Mouse (Mus musculus): Measurements from ENCODE around the gene Fbxl19.
A peak's percentile ranks its signal among the peaks of the same experiment; 100 is the strongest.
"Not testable (repeated sequence)": the region's sequence is repeated elsewhere in the genome, so short reads cannot be mapped to it uniquely, and the experiment has no call there.

Fbxl19 gene

DNA sequence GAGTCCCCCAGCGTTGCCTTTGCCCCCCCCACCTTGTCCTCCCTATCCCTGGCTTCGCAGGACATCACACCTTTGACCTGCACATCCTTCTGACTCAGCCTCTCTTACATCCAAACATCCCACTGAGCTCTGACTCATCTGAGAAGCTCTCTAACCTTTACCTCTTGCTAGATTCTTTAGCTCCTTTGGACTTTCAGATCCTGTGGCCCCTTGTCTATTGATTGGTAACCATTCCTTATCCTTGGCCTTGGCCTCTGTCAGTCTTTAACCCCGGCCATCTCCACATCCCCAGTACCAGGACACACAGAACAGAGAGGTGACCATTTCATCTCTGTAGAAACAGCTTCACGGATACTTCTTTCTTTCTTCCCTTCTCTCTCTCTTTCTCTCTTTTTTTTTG is 14.2 kb upstream of the Fbxl19 start:
- no peak for DNase-seq (ENCODE audit: low spot score in 2 of 2)

DNA sequence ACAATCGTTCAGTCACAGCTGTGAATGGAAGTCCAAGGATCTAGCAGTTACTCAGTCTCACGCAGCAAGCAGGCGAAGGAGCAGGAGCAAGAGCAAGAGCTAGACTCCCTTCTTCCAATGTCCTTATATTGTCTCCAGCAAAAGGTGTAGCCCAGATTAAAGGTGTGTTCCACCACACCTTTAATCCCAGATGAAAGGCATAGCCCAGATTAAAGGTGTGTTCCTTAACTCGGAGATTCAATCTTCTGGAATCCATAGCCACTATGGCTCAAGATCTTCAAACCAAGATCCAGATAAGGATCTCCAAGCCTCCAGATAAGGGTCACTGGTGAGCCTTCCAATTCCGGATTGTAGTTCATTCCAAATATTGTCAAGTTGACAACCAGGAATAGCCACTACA is 12.3 kb upstream of the Fbxl19 start, which contains the start of gene Ctf2:
Gene Ctf2 (minus strand): TSS at position 101 of the 400 bp plus-strand sequence.
- not testable (repeated sequence) for DNase-seq (ENCODE audit: low spot score in 2 of 2)

DNA sequence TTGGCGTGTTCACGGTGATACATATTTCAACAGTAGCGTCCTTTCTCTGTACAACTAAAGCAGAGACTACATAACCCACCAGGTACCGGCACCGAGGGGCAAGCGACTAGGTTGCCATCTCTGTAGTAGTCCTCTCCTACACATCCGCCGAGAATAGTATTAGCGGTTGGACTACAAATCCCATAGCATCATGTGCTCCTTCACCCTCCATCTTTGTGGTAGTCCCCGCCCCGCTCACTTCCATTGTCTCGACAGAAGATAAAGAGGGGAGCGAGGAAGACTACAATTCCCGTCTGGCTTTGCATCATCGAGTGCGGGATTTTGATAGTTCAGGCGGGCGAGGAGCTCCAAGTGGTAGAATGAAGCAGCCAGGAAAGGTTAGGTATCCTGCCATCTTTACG is 908 bp downstream of the Fbxl19 start:
- peak; percentile 96 to 97 for DNase-seq (ENCODE audit: low spot score in 2 of 2)

DNA sequence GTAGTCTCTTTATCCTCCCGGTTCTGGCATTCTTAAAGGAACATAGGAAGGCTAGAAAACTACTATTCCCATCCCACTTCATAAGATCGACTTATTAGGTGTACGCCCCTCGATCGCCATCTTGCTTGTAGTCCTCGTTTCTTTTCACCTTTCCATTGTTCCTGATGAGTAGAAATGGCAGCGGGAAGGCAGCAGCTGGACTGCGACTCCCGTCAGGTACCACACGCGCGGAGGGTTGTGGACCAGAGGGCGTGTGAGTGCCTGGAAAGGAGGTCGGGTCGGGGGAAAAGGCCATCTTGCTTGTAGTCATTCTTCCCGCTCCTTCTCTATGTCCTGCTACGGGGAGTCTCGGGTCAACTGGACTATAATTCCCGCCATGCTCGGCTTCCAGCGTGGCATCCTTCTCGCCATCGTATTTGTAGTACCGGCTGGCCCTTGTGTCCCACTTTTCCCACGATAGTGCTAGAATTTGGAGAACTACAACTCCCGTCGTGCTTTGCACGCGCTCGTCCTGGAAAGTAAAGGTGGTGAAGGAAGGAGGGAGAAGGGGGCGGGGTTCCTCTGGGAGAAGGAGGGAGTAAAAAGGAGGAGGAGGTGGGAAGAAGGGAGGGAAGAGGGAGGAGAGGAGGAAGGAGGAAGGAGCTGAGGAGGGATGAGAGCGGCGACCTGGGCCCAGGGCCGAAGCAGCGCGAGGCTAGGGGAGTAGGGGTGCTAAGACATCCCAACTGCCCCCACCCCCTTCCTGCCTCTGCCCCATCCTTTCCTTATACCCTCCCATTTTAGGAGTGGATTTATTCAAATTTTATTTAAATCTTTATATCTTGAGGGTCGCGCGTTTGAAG is 1.5 kb downstream of the Fbxl19 start:
- peak; percentile 99 for DNase-seq (ENCODE audit: low spot score in 2 of 2)

DNA sequence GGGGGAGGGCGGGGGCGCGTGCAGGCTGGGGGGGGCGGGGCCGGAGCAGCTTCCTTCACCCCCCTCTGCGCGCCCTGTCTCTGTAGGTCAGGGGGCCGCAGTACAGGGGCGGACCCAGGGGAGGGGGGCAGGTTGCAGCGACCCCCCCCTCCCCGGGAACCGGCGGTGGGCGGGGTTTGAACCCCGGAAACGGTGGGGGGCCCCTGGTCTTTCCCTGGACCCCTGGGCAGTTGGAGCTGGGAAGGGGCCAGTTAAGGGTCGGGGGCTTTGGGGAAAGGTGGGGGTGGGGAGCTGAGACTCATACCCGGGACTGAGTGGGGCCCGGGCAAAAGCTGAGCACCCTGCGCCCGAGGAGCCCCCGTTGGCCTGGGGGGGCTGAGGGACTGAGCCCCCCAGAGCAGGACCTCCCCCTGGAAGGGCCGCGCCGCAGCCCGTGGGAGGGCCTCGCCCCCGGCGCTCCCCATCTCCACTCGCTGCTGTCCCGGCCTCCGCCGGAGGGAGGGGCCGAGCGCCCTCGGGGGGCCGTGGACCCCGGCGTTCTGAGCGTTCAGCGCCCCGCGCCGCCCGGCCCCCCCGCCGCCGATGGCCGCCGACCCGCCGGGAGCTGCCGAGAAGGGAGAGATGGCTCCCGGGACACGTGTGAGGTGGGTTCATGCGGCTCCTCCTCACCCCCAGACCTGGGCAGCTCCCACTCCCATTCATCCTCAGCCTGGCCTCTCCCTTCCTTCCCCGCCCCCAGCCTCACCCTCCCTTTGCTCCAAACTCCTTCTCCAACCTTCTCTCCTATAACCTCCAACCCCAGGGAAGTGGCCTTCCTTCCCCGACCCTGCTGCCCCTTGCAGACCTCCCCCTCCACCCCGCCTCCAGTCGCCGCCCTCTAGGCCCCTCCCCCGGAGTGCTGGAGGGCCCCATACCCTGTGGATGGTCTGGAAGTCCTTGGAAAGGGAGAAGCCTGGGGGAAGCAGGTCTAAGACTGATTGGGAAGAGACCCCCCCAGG is 2.5 kb downstream of the Fbxl19 start:
- DNase-seq (ENCODE audit: low spot score in 2 of 2), result no peak

DNA sequence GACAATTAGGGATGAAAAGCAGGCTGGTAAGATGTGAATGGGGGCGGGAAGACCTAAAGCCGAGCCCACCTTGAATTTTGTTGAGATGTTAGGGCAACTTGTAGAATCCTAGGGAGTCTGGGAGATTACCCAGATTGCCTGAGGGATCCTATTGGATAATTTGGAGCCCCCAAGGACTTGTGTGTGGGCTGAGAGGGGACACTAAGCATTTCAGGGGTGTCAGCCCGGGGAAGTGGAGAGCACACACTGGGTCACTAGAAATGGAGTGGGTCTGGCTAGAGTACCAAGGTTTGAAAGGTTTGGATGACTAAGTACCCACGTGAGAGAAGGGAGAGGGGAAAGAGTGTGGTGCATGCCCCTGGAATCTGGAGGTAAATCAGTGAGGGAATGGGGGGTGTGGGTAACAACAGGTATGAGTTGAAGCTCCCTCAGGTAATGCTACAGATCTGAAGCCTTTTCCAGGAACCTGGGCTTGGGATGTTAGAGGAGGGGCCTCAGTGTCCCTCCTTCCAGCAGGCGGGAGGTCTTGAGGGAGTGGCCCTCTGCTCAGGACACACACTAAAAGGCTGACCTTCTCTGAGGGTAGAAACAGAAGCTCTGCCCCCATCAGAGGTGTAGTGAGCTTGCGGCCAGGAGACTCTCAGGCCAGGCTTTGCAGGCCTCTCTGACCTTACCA is 3.4 kb downstream of the Fbxl19 start:
- no peak for DNase-seq (ENCODE audit: low spot score in 2 of 2)

DNA sequence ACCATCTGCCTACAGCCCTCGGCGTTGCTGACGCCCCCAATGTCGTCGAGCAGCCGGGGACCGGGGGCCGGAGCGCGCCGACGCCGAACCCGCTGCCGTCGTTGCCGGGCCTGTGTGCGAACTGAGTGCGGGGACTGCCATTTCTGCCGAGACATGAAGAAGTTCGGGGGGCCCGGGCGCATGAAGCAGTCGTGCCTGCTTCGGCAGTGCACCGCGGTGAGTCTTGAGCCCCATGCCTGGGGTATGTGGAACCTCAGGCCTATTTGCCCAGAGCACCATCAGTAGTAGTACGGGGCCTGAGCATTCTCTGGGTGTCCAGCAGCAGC is 3.9 kb downstream of the Fbxl19 start:
- no peak for DNase-seq (ENCODE audit: low spot score in 2 of 2)

DNA sequence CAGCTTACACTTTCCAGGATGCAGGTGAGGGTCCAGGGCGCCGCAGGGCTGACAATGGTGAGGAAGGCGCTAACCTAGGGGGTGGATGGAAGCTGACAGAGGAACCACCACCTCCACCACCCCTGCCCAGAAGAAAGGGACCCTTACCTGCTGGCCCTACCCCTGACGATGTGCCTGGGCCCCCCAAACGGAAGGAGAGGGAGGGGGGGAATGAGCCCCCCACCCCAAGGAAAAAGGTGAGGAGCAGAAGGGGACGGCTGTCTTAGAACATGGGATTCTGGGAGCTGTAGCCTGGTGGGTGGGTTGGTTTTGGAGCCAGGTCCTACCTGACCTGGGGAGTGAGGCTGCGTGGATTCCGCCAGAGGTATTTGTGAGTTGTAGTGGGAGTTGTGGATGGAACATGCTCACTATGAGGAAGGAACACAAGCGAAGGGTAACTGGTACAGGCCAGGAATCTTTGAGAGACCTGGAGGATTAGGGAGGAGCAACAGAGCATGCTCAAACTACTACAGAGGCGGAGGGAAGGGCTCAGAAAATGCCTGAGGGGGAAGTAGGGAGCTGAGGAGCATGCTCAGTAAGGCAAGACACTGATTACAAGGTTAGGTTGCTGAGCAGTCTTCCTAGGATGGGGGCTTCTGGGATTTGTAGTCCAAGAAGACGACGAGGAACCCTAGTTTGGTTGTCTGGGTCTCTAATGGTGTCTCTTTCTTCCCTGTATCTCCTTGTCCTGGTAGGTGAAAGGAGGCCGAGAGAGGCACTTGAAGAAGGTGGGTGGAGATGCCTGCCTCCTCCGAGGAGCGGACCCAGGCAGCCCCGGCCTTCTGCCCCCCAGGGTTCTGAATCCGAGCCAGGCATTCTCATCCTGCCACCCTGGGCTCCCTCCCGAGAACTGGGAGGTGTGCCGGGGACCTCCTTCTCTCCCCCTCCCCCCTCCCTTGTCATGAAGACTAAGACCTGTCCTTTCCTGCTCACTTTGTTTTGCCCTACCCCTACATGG is 6.1 kb downstream of the Fbxl19 start:
- DNase-seq (ENCODE audit: low spot score in 2 of 2), result peak in 1 of 2 experiments; percentile 76

DNA sequence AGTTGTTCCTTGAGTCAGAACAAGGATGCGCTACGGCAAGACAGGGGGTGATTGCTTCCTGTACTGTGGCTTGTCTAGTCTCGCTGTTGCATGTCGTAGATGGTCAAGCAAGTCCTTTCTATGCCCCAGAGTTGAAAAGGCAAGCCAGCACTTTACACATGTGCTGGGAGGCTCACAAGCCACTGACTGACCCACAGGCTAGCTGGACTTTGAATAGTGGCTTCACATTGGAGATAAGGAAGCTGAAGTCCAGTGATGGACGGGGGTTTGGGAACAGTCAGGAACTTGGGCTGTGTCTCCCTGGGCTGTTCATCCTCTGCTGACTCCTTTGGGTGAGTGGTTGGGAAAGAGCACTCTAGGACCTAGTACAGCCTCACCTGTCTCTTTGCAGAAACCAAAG is 7.3 kb downstream of the Fbxl19 start:
- no peak for DNase-seq (ENCODE audit: low spot score in 2 of 2)

DNA sequence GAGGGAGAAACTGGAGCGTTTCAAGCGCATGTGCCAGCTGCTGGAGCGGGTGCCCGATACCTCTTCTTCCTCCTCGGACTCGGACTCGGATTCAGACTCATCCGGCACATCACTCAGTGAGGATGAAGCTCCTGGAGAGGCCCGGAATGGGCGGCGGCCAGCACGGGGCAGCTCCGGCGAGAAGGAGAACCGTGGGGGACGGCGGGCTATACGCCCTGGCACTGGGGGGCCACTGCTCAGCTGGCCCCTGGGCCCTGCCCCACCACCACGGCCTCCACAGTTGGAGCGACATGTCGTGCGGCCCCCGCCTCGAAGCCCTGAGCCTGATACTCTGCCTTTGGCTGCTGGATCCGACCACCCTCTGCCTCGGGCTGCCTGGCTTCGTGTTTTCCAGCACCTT is 7.7 kb downstream of the Fbxl19 start:
- DNase-seq (ENCODE audit: low spot score in 2 of 2), result no peak

DNA sequence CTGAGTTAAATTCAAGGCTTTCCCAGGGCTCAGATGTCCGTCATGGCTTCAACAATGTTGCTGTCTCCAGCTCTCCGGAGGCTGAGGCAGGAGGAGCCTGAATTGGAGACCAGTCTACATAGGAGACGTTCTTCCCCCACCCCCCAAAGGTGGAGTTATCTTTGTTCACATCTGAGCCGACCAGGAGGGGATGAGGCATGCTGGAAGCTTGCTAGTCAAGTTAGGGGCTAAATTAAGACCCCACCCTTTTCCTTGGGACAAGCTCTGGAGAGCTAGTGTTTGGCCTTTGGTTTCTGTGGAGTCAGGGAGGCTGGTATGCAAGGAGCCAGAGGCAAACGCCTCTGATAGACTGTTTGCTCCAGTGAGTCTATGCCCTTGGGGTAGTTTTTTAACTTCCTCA is 8.8 kb downstream of the Fbxl19 start:
- DNase-seq (ENCODE audit: low spot score in 2 of 2), result no peak

DNA sequence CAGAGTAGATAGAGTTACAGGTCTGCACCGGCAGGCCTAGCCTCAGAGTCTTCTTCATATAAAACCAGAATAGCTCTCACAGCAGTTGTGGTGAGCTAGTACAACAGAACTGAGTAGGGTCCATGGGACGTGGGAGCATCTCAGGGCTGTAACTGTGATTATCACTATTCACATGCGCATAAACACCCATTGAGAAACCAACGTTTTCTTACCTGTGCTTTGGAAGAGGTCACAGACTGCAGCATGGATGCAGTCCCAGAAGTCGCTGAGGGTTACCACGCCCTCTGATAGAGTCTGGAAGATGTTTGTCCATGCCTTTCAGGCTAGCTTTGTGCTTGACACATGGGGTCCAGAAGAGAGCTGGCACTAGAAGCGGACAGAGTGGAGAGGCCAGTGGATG is 9.4 kb downstream of the Fbxl19 start:
- no peak for DNase-seq (ENCODE audit: low spot score in 2 of 2)

DNA sequence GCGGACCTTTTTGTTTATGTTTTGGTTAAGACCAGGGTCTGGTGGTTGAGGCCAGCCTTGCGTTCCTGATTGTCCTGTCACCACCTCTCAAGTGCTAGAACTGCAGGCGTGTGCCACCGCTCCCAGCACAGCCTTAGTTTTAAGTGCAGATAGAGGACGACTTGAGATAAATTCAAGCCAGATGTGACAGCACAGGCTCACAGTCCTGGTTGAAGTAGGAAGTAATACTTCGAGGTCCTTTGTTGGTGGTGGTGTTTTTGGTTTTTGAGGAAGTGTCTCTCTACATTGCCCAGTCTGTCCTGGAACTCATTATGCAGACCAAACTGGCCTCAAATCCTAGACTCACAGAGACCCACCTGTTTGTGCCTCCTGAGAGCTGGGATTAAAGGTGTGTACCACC is 15.4 kb downstream of the Fbxl19 start:
- DNase-seq (ENCODE audit: low spot score in 2 of 2), result no peak

DNA sequence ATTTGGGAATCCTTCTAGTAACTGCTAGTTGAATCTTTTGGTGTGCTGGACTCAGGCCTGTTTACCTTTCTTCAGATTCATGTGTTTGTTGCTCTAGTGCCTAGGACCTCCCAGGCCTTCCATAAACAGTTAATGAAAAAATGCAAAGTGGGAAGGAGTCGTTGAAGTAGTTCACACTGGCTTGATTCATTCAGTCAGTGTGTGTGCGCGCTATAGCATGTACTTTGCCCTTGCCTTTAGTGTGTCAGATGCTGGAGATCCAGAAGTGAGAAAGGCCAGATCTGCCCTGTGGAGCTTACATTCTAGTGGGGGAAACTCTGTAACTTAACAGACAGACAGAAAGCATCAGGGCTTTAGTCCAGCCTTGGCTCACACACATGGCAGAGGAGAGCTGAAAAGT is 16.1 kb downstream of the Fbxl19 start:
- DNase-seq (ENCODE audit: low spot score in 2 of 2), result no peak

DNA sequence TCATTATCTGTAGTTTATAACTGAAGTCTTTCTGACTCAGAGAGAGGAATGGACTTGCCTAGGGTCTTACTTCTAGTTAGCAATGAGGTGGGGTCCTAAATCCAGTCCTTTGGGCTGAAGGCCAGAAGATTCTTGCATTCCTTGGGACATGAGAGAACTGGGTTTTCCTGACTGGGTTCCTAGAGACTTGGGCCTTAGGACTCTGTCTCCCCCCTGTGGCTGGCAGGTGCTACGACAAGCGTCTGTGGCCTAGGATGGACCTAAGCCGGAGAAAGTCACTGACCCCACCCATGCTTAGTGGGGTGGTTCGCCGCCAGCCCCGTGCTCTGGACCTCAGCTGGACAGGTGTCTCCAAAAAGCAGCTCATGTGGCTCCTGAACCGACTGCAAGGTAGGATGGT is 16.7 kb downstream of the Fbxl19 start:
- DNase-seq (ENCODE audit: low spot score in 2 of 2), result no peak

DNA sequence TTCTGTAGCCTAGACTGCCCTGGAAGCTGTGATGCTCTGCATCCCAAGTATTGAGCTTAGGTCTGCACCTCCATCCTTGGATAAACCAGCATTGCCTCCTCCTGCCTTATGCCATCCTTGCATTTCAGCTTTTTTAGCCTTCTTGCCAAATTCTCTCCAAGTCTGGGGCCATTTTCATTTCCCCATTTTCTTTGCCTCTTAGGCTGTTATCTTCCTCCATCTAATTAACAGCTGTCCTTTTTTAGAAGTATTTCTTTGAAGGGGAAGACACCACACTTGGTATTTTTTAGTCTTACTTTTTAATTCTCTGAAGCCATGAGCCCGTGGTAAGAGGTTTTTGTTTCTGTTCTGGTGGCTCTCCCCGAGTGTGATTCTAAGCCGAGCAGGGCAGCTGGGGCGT is 19.3 kb downstream of the Fbxl19 start:
- DNase-seq (ENCODE audit: low spot score in 2 of 2), result no peak

DNA sequence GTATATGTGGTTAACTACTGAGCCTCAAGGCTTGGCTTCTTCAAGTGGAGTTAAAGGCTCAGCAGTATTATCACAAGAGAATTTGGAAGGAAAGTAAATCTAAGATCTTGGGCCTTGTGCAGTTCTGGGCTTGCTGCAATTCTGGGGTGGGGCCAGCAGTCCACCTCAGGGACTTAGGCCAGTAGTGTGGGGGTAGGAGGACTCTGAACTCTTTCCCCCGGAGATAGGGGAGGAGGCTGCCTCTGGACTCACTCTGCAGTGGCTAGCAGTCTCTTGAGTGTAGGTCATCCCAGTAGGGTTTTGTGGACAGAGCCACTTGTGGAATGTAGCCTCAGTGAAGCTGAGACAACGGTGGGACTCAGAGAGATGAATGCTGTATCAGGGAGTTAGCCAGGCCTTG is 21.4 kb downstream of the Fbxl19 start:
- no peak for DNase-seq (ENCODE audit: low spot score in 2 of 2)

DNA sequence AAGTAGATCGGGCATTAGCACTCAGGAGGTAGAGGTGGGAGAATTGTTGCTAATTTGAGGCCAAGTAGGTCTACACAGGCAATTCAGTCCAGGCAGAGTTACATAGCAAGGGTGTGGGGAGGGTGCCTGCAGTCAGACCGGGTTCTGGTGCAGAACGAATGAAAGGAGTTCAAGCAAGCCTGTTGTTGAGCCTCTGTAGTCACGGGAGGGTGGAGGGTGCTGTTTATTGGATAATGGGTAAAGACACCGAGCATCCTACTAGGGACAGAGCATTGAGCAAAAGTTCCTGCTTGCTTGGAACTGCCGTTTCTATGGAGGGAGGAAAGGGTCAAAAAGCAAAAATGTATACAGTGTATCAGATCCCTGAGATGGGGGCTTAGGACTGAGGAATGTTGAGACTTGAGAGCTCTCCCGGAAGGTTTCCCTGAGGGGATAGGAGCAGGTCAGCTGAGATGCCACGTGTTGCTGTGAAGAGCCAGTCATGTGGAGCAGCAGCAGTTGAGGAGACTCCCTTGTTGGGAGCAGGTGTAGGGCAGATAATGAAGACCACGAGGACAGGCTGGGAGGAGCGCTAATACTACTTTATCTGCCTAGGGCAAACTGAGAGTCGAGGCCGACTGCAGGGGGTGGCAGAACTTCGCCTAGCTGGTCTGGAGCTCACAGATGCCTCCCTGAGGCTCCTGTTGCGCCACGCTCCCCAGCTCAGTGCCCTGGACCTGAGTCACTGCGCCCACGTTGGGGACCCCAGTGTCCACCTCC is 22.7 kb downstream of the Fbxl19 start:
- DNase-seq (ENCODE audit: low spot score in 2 of 2), result no peak

DNA sequence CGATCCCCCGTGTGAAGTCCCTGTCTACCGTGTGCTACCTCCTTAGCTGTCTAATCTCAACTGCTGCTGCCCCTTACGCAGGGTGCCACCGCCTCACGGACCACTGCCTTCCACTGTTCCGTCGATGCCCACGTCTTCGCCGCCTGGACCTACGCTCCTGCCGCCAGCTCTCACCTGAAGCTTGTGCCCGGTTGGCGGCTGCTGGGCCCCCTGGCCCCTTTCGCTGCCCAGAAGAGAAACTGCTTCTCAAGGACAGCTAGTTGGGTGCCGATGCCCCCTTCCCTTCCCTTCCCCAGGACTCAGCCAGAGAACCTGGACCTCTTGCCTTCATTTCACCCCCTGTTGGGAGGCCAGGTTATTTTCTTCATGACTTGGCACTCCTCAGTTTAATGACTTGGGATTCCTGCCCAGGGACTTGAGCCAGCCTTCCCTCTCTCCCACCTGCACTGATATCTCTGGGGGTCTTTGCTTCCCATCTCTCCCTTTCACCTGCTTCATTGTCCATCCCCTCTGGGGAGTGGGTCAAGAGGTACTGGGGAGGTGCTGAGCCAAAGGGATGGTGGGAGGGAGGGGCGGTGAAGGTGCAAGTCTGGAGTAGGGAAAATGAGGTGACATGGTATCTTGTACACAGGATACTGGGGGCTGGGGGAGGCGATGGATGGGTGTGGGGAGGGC is 23.5 kb downstream of the Fbxl19 start:
- no peak for DNase-seq (ENCODE audit: low spot score in 2 of 2)

All from left cerebral cortex, adult 9 months (tissue).